Mouse (Mus musculus): ENCODE data around the gene Ets1. TPM values are rescaled to one million over a fixed set of nuclear protein-coding genes. Genes with fewer than 3 reads are reported as not detected.

Gene Ets1
- polyA plus RNA-seq, 1 experiment, result 7.7 TPM

DNA sequence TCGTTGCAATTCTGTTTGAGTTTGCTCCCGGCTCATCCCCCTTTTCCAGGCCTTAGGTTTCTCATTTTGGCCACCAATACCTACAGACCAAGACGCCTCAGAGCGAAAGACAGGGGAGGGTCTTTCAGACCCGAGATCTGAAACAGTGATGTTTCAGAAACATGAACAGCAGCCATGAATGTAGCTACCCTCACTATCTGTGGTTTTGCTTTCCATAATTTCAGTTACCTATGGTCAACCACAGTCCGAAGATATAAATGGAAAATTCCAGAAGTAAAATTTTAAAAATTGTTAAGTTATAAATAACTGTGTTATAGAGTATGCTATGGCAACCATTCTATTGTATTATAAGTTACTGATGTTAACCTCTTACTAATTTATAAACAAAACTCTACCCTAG is 20.6 kb upstream of the Ets1 start:
- TF ChIP-seq POLR2A (IDR thresholded peaks at IDR 0.05; ENCODE audit: extremely low read depth, insufficient read depth, low read length) (no peak), CTCF (IDR thresholded peaks at IDR 0.05; ENCODE audit: extremely low read depth, insufficient read depth, low read length) (no peak)
- H3K4me1 ChIP-seq (ENCODE audit: control insufficient read depth, insufficient read depth, low read length), result no peaks in the 10 kb centered on the region
- no peak overlapping the region for H3K4me3 ChIP-seq (ENCODE audit: insufficient read depth, low read length)
- H3K27ac ChIP-seq (ENCODE audit: insufficient read depth, low read length), result no peak overlapping the region

- Histone ChIP-seq H3K27ac (ENCODE audit: insufficient read depth, low read length) (no peak overlapping the region), H3K4me1 (ENCODE audit: control insufficient read depth, insufficient read depth, low read length) (no peaks in the 10 kb centered on the region), H3K4me3 (ENCODE audit: insufficient read depth, low read length) (no peak overlapping the region)
- no peak for TF ChIP-seq CTCF (IDR thresholded peaks at IDR 0.05; ENCODE audit: extremely low read depth, insufficient read depth, low read length)
- no peak for TF ChIP-seq POLR2A (IDR thresholded peaks at IDR 0.05; ENCODE audit: extremely low read depth, insufficient read depth, low read length)
Observed at GRCm38 (mm10) chr9:32615986-32616385, 20.0 kb upstream of the Ets1 start.

DNA sequence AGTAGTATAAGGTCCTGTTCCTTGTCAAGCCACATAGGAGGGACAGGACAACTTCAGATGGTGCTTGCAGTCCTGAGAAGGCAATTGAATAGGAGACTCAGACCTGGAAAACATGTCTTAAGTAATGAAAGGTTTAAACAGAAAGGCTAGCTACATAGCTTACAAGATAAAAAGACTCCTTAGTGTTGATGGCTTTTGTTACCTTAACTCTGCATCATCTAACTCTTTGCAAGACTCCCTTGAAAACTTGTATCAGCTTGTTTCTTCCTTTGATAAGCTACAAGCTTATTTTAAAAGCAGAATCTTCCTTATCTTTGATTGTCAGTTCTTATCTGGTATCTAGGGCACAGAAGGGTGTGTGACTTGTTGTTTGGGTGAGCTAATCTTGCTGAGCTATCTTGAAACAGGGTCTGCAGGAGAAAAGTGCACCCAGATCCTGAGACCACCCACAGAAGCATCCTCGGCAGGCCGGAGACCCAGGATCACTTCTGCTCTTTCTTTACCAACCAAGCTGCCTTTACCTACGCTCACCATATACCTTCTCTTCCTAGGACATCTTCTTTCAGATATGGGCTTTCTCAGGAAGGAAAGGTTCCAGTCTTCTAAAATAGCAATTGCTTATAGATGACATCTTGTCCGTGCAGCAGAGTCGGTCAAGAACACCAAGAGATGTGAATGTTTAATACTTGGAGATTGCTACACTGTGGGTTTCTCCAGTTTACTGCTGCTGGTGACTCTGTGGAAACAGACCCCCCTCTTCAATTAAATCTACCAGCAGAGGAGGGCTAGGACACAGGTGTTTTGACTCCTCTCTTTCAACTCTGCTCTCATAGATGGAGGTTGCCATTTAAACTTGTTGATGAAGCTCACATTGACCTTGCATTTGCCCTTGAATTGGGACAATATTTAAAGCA is 19.2 kb upstream of the Ets1 start:
- no peak overlapping the region for H3K4me3 ChIP-seq (ENCODE audit: insufficient read depth, low read length)
- no peak overlapping the region for H3K27ac ChIP-seq (ENCODE audit: insufficient read depth, low read length)
- no peaks in the 10 kb centered on the region for H3K4me1 ChIP-seq (ENCODE audit: control insufficient read depth, insufficient read depth, low read length)
- TF ChIP-seq CTCF (IDR thresholded peaks at IDR 0.05; ENCODE audit: extremely low read depth, insufficient read depth, low read length) (no peak), POLR2A (IDR thresholded peaks at IDR 0.05; ENCODE audit: extremely low read depth, insufficient read depth, low read length) (no peak)

- H3K27ac ChIP-seq (ENCODE audit: insufficient read depth, low read length), result no peak overlapping the region
- no peak overlapping the region for H3K4me3 ChIP-seq (ENCODE audit: insufficient read depth, low read length)
- no peaks in the 10 kb centered on the region for H3K4me1 ChIP-seq (ENCODE audit: control insufficient read depth, insufficient read depth, low read length)
- TF ChIP-seq CTCF (IDR thresholded peaks at IDR 0.05; ENCODE audit: extremely low read depth, insufficient read depth, low read length) (no peak), POLR2A (IDR thresholded peaks at IDR 0.05; ENCODE audit: extremely low read depth, insufficient read depth, low read length) (no peak)
Observed at GRCm38 (mm10) chr9:32617430-32617768, 18.6 kb upstream of the Ets1 start.

GRCm38 (mm10) chr9:32618544-32619120 is 17.4 kb upstream of the Ets1 start:
- TF ChIP-seq POLR2A (IDR thresholded peaks at IDR 0.05; ENCODE audit: extremely low read depth, insufficient read depth, low read length), result no peak
- no peak for TF ChIP-seq CTCF (IDR thresholded peaks at IDR 0.05; ENCODE audit: extremely low read depth, insufficient read depth, low read length)
- Histone ChIP-seq H3K4me1 (ENCODE audit: control insufficient read depth, insufficient read depth, low read length) (no peaks in the 10 kb centered on the region), H3K4me3 (ENCODE audit: insufficient read depth, low read length) (no peak overlapping the region), H3K27ac (ENCODE audit: insufficient read depth, low read length) (no peak overlapping the region; the same call in 1 of the 2 replicates)

GRCm38 (mm10) chr9:32619661-32620060 is 16.4 kb upstream of the Ets1 start:
- no peaks in the 10 kb centered on the region for H3K4me1 ChIP-seq (ENCODE audit: control insufficient read depth, insufficient read depth, low read length)

DNA sequence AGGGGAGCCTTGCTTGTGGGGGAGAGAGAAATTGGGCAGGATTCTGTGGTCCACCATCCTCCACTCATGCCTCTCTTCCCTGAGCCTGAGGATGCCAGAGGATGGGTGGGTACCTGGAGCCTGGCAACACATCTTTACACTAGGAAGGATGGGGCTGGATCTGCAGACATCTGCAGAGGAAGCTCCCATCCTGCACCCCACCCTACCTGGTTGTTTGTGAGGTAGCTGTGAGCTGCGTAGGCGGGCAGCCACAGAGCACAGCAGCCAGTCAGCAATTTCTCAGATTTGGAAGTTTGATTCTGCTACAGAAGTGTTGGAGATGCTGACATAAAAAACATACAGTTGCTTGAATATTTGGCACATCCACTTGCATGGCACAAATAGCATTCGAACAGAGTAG is 15.6 kb upstream of the Ets1 start:
- Histone ChIP-seq H3K4me3 (ENCODE audit: insufficient read depth, low read length) (no peak overlapping the region), H3K27ac (ENCODE audit: insufficient read depth, low read length) (no peak overlapping the region), H3K4me1 (ENCODE audit: control insufficient read depth, insufficient read depth, low read length) (no peaks in the 10 kb centered on the region)
- TF ChIP-seq CTCF (IDR thresholded peaks at IDR 0.05; ENCODE audit: extremely low read depth, insufficient read depth, low read length), result no peak

More at GRCm38 (mm10) chr9:32619661-32620060, 16.4 kb upstream of the Ets1 start:
- Histone ChIP-seq H3K4me3 (ENCODE audit: insufficient read depth, low read length) (no peak overlapping the region), H3K27ac (ENCODE audit: insufficient read depth, low read length) (no peak overlapping the region)
- no peak for TF ChIP-seq CTCF (IDR thresholded peaks at IDR 0.05; ENCODE audit: extremely low read depth, insufficient read depth, low read length)
- no peak for TF ChIP-seq POLR2A (IDR thresholded peaks at IDR 0.05; ENCODE audit: extremely low read depth, insufficient read depth, low read length)

GRCm38 (mm10) chr9:32629385-32629981 is 6.5 kb upstream of the Ets1 start:
- Histone ChIP-seq H3K4me1 (ENCODE audit: control insufficient read depth, insufficient read depth, low read length) (no peaks in the 10 kb centered on the region), H3K4me3 (ENCODE audit: insufficient read depth, low read length) (no peak overlapping the region), H3K27ac (ENCODE audit: insufficient read depth, low read length) (no peak overlapping the region)
- TF ChIP-seq POLR2A (IDR thresholded peaks at IDR 0.05; ENCODE audit: extremely low read depth, insufficient read depth, low read length), result no peak
- TF ChIP-seq CTCF (IDR thresholded peaks at IDR 0.05; ENCODE audit: extremely low read depth, insufficient read depth, low read length), result no peak

DNA sequence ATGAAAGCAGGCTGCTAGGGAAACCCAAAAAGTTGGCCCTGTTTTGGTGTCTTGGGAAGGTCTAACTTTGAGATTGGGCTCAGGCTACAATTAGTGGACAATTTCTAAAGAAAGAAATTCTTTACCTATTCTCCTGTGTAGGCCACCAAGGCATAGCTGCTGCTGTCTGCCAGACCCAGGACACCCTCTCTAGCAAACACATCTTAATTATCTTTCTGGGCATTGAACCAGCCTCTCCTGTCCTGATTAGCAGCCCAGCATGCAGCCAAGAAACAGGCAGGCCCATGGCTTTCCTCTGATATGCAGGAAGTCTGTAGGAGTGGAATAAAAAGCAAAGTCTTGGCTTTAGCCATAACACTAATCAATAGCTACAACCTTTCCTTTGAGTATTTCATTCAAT is 4.7 kb upstream of the Ets1 start:
- TF ChIP-seq CTCF (IDR thresholded peaks at IDR 0.05; ENCODE audit: extremely low read depth, insufficient read depth, low read length), result no peak
- no peak for TF ChIP-seq POLR2A (IDR thresholded peaks at IDR 0.05; ENCODE audit: extremely low read depth, insufficient read depth, low read length)
- no peak overlapping the region for H3K4me3 ChIP-seq (ENCODE audit: insufficient read depth, low read length)
- H3K27ac ChIP-seq (ENCODE audit: insufficient read depth, low read length), result no peak overlapping the region
- H3K4me1 ChIP-seq (ENCODE audit: control insufficient read depth, insufficient read depth, low read length), result no peaks in the 10 kb centered on the region

GRCm38 (mm10) chr9:32632237-32632636 is 3.8 kb upstream of the Ets1 start:
- no peaks in the 10 kb centered on the region for H3K4me1 ChIP-seq (ENCODE audit: control insufficient read depth, insufficient read depth, low read length)
- TF ChIP-seq POLR2A (IDR thresholded peaks at IDR 0.05; ENCODE audit: extremely low read depth, insufficient read depth, low read length) (no peak), CTCF (IDR thresholded peaks at IDR 0.05; ENCODE audit: extremely low read depth, insufficient read depth, low read length) (no peak)
- no peak overlapping the region for H3K4me3 ChIP-seq (ENCODE audit: insufficient read depth, low read length)
- H3K27ac ChIP-seq (ENCODE audit: insufficient read depth, low read length), result no peak overlapping the region

Data from cortical plate, adult 2 months (tissue).